Mouse (Mus musculus) CH12.LX (cell line): ENCODE data around the gene Slc9a2. TPM values are rescaled to one million over a fixed set of nuclear protein-coding genes. Genes with fewer than 3 reads are reported as not detected.

ENCODE experiments used
- DNase-seq: peaks from one replicate; pipeline ENCODE4 v3.0.0-alpha.2; 2013; ENCODE audit errors: extremely low read depth
- H3K27ac ChIP-seq: 2 replicates; pipeline ENCODE4 v1.5.1; 2012; ENCODE audit warnings: low read depth, mild to moderate bottlenecking, control low read depth, moderate library complexity; ENCODE audit not compliant: insufficient read depth
- H3K27me3 ChIP-seq: replicated peaks from 2 replicates; pipeline ENCODE3; 2012; ENCODE audit warnings: inconsistent platforms
- H3K36me3 ChIP-seq, 2 experiments: replicated peaks in 1 of 2; 2 replicates each; pipeline versions ENCODE3 to v1.6.1; 2012; ENCODE audit warnings: inconsistent platforms in 1 of 2, low read length in 1 of 2, mild to moderate bottlenecking in 1 of 2, mixed read lengths in 1 of 2, moderate library complexity in 1 of 2; ENCODE audit not compliant: control insufficient read depth in 1 of 2, insufficient read depth in 1 of 2
- H3K4me1 ChIP-seq, 2 experiments: 2 replicates each; pipeline ENCODE4 v1.6.1; 2012; ENCODE audit warnings: inconsistent platforms in 1 of 2, moderate library complexity in 1 of 2; ENCODE audit not compliant: insufficient read depth in 2 of 2, control insufficient read depth in 1 of 2
- H3K4me2 ChIP-seq: 2 replicates; pipeline ENCODE4 v1.6.1; 2012; ENCODE audit warnings: low read depth, mild to moderate bottlenecking, control low read depth; ENCODE audit not compliant: poor library complexity, insufficient read depth, severe bottlenecking
- H3K4me3 ChIP-seq, 3 experiments: fragments of 150-350 bp in 1 of 3; sonication (generic) in 1 of 3; replicated peaks in 1 of 3; 2 replicates each; pipeline versions ENCODE3 to v1.5.1; 2011 to 2012; ENCODE audit warnings: low read depth in 2 of 3, low read length in 2 of 3, mild to moderate bottlenecking in 2 of 3, moderate library complexity in 2 of 3, control low read depth in 1 of 3, improper control_type of control experiment in 1 of 3, inconsistent platforms in 1 of 3, mixed read lengths in 1 of 3; ENCODE audit not compliant: poor library complexity in 1 of 3
- H3K79me2 ChIP-seq: replicated peaks from 2 replicates; pipeline ENCODE4 v1.6.1; 2012; ENCODE audit warnings: mild to moderate bottlenecking, moderate library complexity; ENCODE audit not compliant: control insufficient read depth, poor library complexity, insufficient read depth, severe bottlenecking; ENCODE audit errors: extremely low read depth
- H3K9ac ChIP-seq: 2 replicates; pipeline ENCODE4 v1.6.1; 2012; ENCODE audit warnings: low read depth, mild to moderate bottlenecking, control low read depth, moderate library complexity; ENCODE audit not compliant: insufficient read depth
- H3K9me3 ChIP-seq: replicated peaks from 2 replicates; pipeline ENCODE3; 2012; ENCODE audit warnings: low read length, inconsistent platforms, mixed read lengths
- BHLHE40 ChIP-seq: IDR thresholded peaks from 2 replicates; pipeline ENCODE4 v1.6.1; 2011; ENCODE audit warnings: mild to moderate bottlenecking, low read depth, low read length, improper control_type of control experiment
- CHD1 ChIP-seq: IDR thresholded peaks from 2 replicates; pipeline ENCODE4 v1.6.1; 2012; ENCODE audit warnings: low read depth, low read length, improper control_type of control experiment, inconsistent platforms
- CHD2 ChIP-seq: IDR thresholded peaks from 2 replicates; pipeline ENCODE4 v1.6.1; 2011; ENCODE audit warnings: low read length, improper control_type of control experiment
- CTCF ChIP-seq, 2 experiments: IDR thresholded peaks in 1 of 2; conservative IDR thresholded peaks in 1 of 2; 2 replicates each; pipeline ENCODE4 v1.5.1; 2011 to 2012; ENCODE audit warnings: low read depth in 2 of 2, low read length in 2 of 2, improper control_type of control experiment in 1 of 2, inconsistent platforms in 1 of 2, mild to moderate bottlenecking in 1 of 2, moderate library complexity in 1 of 2
- ELF1 ChIP-seq: IDR thresholded peaks from 2 replicates; pipeline ENCODE4 v1.6.1; 2014; ENCODE audit warnings: low read depth, mild to moderate bottlenecking, inconsistent platforms, low read length, improper control_type of control experiment
- EP300 ChIP-seq: IDR thresholded peaks from 2 replicates; pipeline ENCODE4 v1.6.1; 2011; ENCODE audit warnings: low read length, improper control_type of control experiment
- ETS1 ChIP-seq: conservative IDR thresholded peaks from 2 replicates; pipeline ENCODE4 v1.6.1; 2012; ENCODE audit warnings: low read depth, mild to moderate bottlenecking, inconsistent platforms, low read length, improper control_type of control experiment, moderate library complexity
- JUN ChIP-seq: IDR thresholded peaks from 2 replicates; pipeline ENCODE4 v1.6.1; 2011; ENCODE audit warnings: low read depth, mild to moderate bottlenecking, low read length, improper control_type of control experiment, moderate library complexity; ENCODE audit not compliant: insufficient read depth
- JUND ChIP-seq: conservative IDR thresholded peaks from 2 replicates; pipeline ENCODE4 v1.6.1; 2011; ENCODE audit warnings: low read depth, low read length, improper control_type of control experiment
- MAX ChIP-seq: IDR thresholded peaks from 2 replicates; pipeline ENCODE4 v1.6.1; 2011; ENCODE audit warnings: low read length, improper control_type of control experiment
- MAZ ChIP-seq: IDR thresholded peaks from 2 replicates; pipeline ENCODE4 v1.6.1; 2012; ENCODE audit warnings: low read depth, mild to moderate bottlenecking, inconsistent platforms, low read length, improper control_type of control experiment, moderate library complexity
- MEF2A ChIP-seq: IDR thresholded peaks from 2 replicates; pipeline ENCODE4 v1.6.1; 2014; ENCODE audit warnings: low read depth, mild to moderate bottlenecking, inconsistent platforms, low read length, improper control_type of control experiment, borderline replicate concordance
- MXI1 ChIP-seq: IDR thresholded peaks from 2 replicates; pipeline ENCODE4 v1.6.1; 2011; ENCODE audit warnings: mild to moderate bottlenecking, low read depth, low read length, improper control_type of control experiment
- MYC ChIP-seq: IDR thresholded peaks from 2 replicates; pipeline ENCODE4 v1.6.1; 2011; ENCODE audit warnings: low read depth, mild to moderate bottlenecking, improper control_type of control experiment, low read length
- NRF1 ChIP-seq: IDR thresholded peaks from 2 replicates; pipeline ENCODE4 v1.6.1; 2014; ENCODE audit warnings: low read depth, mild to moderate bottlenecking, inconsistent platforms, low read length, improper control_type of control experiment, moderate library complexity
- PAX5 ChIP-seq: IDR thresholded peaks from 2 replicates; pipeline ENCODE4 v1.6.1; 2012; ENCODE audit warnings: low read length, inconsistent platforms, mixed read lengths
- POLR2A ChIP-seq: IDR thresholded peaks from 2 replicates; pipeline ENCODE4 v1.6.1; 2011; ENCODE audit warnings: low read depth, mild to moderate bottlenecking, improper control_type of control experiment, low read length
- RAD21 ChIP-seq: IDR thresholded peaks from 2 replicates; pipeline ENCODE4 v1.6.1; 2011; ENCODE audit warnings: low read depth, mild to moderate bottlenecking, low read length, improper control_type of control experiment, moderate library complexity
- SIN3A ChIP-seq: IDR thresholded peaks from 2 replicates; pipeline ENCODE4 v1.6.1; 2012; ENCODE audit warnings: low read length, improper control_type of control experiment, inconsistent platforms
- TBP ChIP-seq: conservative IDR thresholded peaks from 2 replicates; pipeline ENCODE4 v1.6.1; 2011; ENCODE audit warnings: low read depth, low read length, improper control_type of control experiment
- TCF12 ChIP-seq: IDR thresholded peaks from 2 replicates; pipeline ENCODE4 v1.6.1; 2014; ENCODE audit warnings: low read depth, mild to moderate bottlenecking, inconsistent platforms, low read length, improper control_type of control experiment
- UBTF ChIP-seq: IDR thresholded peaks from 2 replicates; pipeline ENCODE4 v1.6.1; 2012; ENCODE audit warnings: low read depth, mild to moderate bottlenecking, inconsistent platforms, low read length, improper control_type of control experiment, moderate library complexity
- USF1 ChIP-seq: IDR thresholded peaks from 2 replicates; pipeline ENCODE4 v1.6.1; 2014; ENCODE audit warnings: low read depth, mild to moderate bottlenecking, inconsistent platforms, low read length, improper control_type of control experiment
- USF2 ChIP-seq: conservative IDR thresholded peaks from 2 replicates; pipeline ENCODE4 v1.6.1; 2011; ENCODE audit warnings: low read depth, low read length, improper control_type of control experiment
- ZC3H11A ChIP-seq: IDR thresholded peaks from 2 replicates; pipeline ENCODE4 v1.6.1; 2012; ENCODE audit warnings: low read depth, mild to moderate bottlenecking, inconsistent platforms, low read length, improper control_type of control experiment
- ZNF384 ChIP-seq: IDR thresholded peaks from 2 replicates; pipeline ENCODE4 v1.6.1; 2012; ENCODE audit warnings: low read depth, low read length, improper control_type of control experiment, inconsistent platforms
- dilution Hi-C: fragments of 300-500 bp; cut with MboI; formaldehyde crosslinking; loops from 2 replicates; pipeline ENCODE4 v1.14.3; 2020; ENCODE audit warnings: low sequenced_read_pairs; ENCODE audit not compliant: extremely low pct_unique_long_range_greater_than_20kb, extremely low pct_ligation_motif_present
- in situ Hi-C: fragments of 300-500 bp; cut with MboI; formaldehyde crosslinking; loops from 3 replicates; pipeline ENCODE4 v1.14.3; 2019; ENCODE audit warnings: low sequenced_read_pairs, low pct_ligation_motif_present, low pct_unique_long_range_greater_than_20kb, mixed read lengths
- polyA plus RNA-seq: library from polyadenylated mRNA; unstranded; fragments of >175 nt; gene quantifications from 2 replicates; pipeline ENCODE4 v1.2.1, GENCODE M21; 2012; ENCODE audit warnings: low read depth; ENCODE audit not compliant: insufficient read length
- total RNA-seq, 2 experiments: library from RNA; depleted of rRNA; stranded (reverse); fragments of 300-350 nt in 1 of 2; fragments of >200 nt in 1 of 2; gene quantifications; 2 replicates each; pipeline ENCODE4 v1.2.3; 2012 to 2014

Gene Slc9a2
- total and polyA plus RNA-seq, 3 experiments = not detected

DNA sequence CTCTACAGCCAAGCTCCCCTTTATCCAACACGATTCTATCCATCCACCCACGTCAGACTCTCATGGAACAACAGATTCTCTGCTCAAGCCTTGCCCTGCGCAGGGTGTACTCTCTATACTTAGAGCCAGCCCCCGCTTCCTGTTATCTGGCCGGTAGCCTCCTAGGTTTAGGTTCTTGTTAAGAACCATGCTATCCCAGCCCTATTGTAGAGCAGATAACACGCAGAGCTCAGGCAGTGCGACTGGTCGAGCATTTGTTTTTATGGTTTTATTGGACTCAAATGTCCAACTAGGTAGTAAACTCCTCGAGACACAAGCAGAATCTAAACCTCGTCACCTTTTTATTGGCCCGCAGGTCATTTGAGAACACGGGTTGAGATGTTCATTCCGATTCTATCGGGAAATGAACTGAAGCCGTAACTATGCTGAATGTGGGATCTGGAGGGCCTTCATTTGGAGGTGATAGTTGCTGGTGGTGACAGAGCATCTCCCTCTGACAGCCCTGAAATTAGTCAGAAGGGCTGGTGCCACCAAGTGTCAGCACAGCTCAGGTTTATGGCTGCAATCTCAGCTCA lies 84.4 kb downstream of the Slc9a2 start:
- Histone ChIP-seq H3K4me1 (no peaks in the 10 kb centered on the region), H3K27me3 (no peaks in the 10 kb centered on the region), H3K79me2 (no peaks in the 10 kb centered on the region), H3K9ac (no peak overlapping the region), H3K4me3 (no peak overlapping the region), H3K9me3 (peaks cover 72% of the 10 kb centered on the region), H3K4me2 (no peak overlapping the region), H3K27ac (no peak overlapping the region), H3K36me3 (no peaks in the 10 kb centered on the region)
- TF ChIP-seq ETS1 (no peak), ZC3H11A (no peak), ELF1 (no peak), USF1 (no peak), BHLHE40 (no peak), CTCF (conservative IDR thresholded peaks at IDR 0.05 in 1 of 2, IDR thresholded peaks at IDR 0.05 in 1 of 2; ENCODE audit: low read depth in 2 of 2, low read length in 2 of 2) (no peak), JUND (no peak), RAD21 (no peak), MAZ (no peak), MXI1 (no peak), MEF2A (no peak)
- in situ Hi-C loops (no loop called here), dilution Hi-C loops (no loop called here)
- no peak for DNase-seq

DNA sequence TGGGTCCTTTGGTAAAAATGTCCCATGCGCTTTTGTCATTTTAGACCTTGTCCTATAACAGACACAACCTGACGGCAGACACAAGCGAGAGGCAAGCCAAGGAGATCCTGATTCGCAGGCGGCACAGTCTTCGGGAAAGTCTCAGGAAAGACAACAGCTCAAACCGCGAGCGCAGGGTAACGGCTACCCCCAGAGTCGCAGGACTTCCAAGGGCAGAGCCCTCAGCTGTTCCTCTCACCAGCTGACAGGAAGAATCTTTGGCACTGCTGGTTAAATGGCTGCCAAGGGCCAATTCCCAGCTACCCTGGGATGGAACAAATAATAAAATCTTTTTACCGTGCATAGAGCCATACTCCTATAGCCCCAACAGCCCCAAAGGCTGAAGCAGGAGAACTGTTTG lies 85.1 kb downstream of the Slc9a2 start:
- dilution Hi-C loops = no loop called here
- in situ Hi-C loops = no loop called here
- no peak overlapping the region for H3K27ac ChIP-seq
- H3K4me2 ChIP-seq = no peak overlapping the region
- TF ChIP-seq USF2 (no peak), TCF12 (no peak), UBTF (no peak), SIN3A (no peak), CHD1 (no peak), EP300 (no peak), PAX5 (no peak), TBP (no peak), POLR2A (no peak), ZNF384 (no peak), CHD2 (no peak), JUND (no peak), MYC (no peak), MAX (no peak), MAZ (no peak), JUN (no peak), NRF1 (no peak), ELF1 (no peak), CTCF (conservative IDR thresholded peaks at IDR 0.05 in 1 of 2, IDR thresholded peaks at IDR 0.05 in 1 of 2; ENCODE audit: low read depth in 2 of 2, low read length in 2 of 2) (no peak), USF1 (no peak)
- no peaks in the 10 kb centered on the region for H3K36me3 ChIP-seq
- no peaks in the 10 kb centered on the region for H3K4me1 ChIP-seq
- H3K4me3 ChIP-seq = no peak overlapping the region
- peaks cover 66% of the 10 kb centered on the region for H3K9me3 ChIP-seq
- H3K79me2 ChIP-seq = no peaks in the 10 kb centered on the region
- no peak overlapping the region for H3K9ac ChIP-seq
- H3K27me3 ChIP-seq = no peaks in the 10 kb centered on the region
- no peak for DNase-seq
